Mouse (Mus musculus) midbrain, embryonic 16.5 days (tissue): ENCODE results near the gene Gm12185. TPM values are rescaled to one million over a fixed set of nuclear protein-coding genes. Genes with fewer than 3 reads are reported as not detected.

Experiments
- ATAC-seq: fragments of 200-750 bp; cut with Nextera tagmentation; 2 replicates; pipeline ENCODE4 v1.8.0; 2017; ENCODE audit warnings: moderate TSS enrichment
- H3K27ac ChIP-seq: fragments of 300-500 bp; sonication (generic); 2 replicates; pipeline ENCODE4 v1.5.1; 2014; ENCODE audit warnings: mild to moderate bottlenecking, low read length, mixed read lengths
- H3K27me3 ChIP-seq: fragments of 300-500 bp; sonication (generic); 2 replicates; pipeline ENCODE4 v1.6.1; 2014; ENCODE audit warnings: low read depth, low read length, mixed read lengths; ENCODE audit not compliant: control insufficient read depth, insufficient read depth
- H3K36me3 ChIP-seq: fragments of 300-500 bp; sonication (generic); 2 replicates; pipeline ENCODE4 v1.6.1; 2014; ENCODE audit warnings: mild to moderate bottlenecking, low read length, moderate library complexity, mixed read lengths; ENCODE audit not compliant: control insufficient read depth, insufficient read depth
- H3K4me1 ChIP-seq: fragments of 300-500 bp; sonication (generic); 2 replicates; pipeline ENCODE4 v1.6.1; 2014; ENCODE audit warnings: mild to moderate bottlenecking, low read length, mixed read lengths; ENCODE audit not compliant: control insufficient read depth, insufficient read depth
- H3K4me2 ChIP-seq: fragments of 300-500 bp; sonication (generic); 2 replicates; pipeline ENCODE4 v1.6.1; 2014; ENCODE audit warnings: mild to moderate bottlenecking, low read length, mixed read lengths
- H3K4me3 ChIP-seq: fragments of 300-500 bp; sonication (generic); 2 replicates; pipeline ENCODE4 v1.5.1; 2014; ENCODE audit warnings: low read depth, mild to moderate bottlenecking, low read length, moderate library complexity, mixed read lengths
- H3K9ac ChIP-seq: fragments of 300-500 bp; sonication (generic); 2 replicates; pipeline ENCODE4 v1.6.1; 2014; ENCODE audit warnings: low read depth, low read length, mixed read lengths
- H3K9me3 ChIP-seq: fragments of 300-500 bp; sonication (generic); replicated peaks from 2 replicates; pipeline ENCODE4 v1.6.1; 2014; ENCODE audit warnings: mild to moderate bottlenecking, low read length, mixed read lengths; ENCODE audit not compliant: control insufficient read depth, poor library complexity, severe bottlenecking
- WGBS: fragments of 180-500 bp; shearing (Covaris S2); extraction: QIAGEN DNeasy Blood & Tissue Kit; methylation state at CpG from one replicate; pipeline ENCODE4 v1.1.7; 2014; 5-methylcytosine and 5-hydroxymethylcytosine counted together
- polyA plus RNA-seq: library from polyadenylated mRNA; unstranded; fragments of >200 nt; fragmentation: Nextera tagmentation; extraction: Ambion mirVana; gene quantifications from 2 replicates; pipeline ENCODE4 v1.2.1, GENCODE M21; 2015

The Gm12185 gene
- polyA plus RNA-seq, 1 experiment from 2014 or later = not detected

- WGBS = 1% methylated on average over 19 of the region's 19 CpGs
- Histone ChIP-seq H3K4me3 (peak within 1 kb of the TSS; percentile 47), H3K27me3 (no peaks in the 10 kb centered on the region; the same call in 1 of the 2 replicates), H3K4me1 (peaks cover 8% of the 10 kb centered on the region; the same call in 1 of the 2 replicates), H3K9me3 (no peaks in the 10 kb centered on the region), H3K27ac (no peak within 1 kb of the TSS), H3K36me3 (no peaks in the 10 kb centered on the region), H3K9ac (peak within 1 kb of the TSS; percentile 55), H3K4me2 (peak within 1 kb of the TSS; percentile 43)
- peak; percentile 27 for ATAC-seq
These were observed 120.7 kb downstream of the Gm12185 start, which contains the start of gene Irgm1 for GRCm38 (mm10) chr11:48871201-48871772. TSS of gene Irgm1 (minus strand) at chr11:48871683.

- Histone ChIP-seq H3K27ac (no peak overlapping the region), H3K4me2 (peak overlapping the region; percentile 43), H3K9ac (peak overlapping the region; percentile 55), H3K36me3 (no peaks in the 10 kb centered on the region), H3K4me1 (peaks cover 8% of the 10 kb centered on the region; the same call in 1 of the 2 replicates), H3K9me3 (no peaks in the 10 kb centered on the region), H3K4me3 (peak overlapping the region; percentile 47), H3K27me3 (no peaks in the 10 kb centered on the region; the same call in 1 of the 2 replicates)
- ATAC-seq = no peak
- WGBS = 35% methylated on average over 7 of the region's 7 CpGs
These were observed 121.2 kb downstream of the Gm12185 start for GRCm38 (mm10) chr11:48870781-48871180.

GRCm38 (mm10) chr11:48869380-48870110 is 122.5 kb downstream of the Gm12185 start:
- Histone ChIP-seq H3K9ac (no peak overlapping the region), H3K4me3 (no peak overlapping the region), H3K4me2 (no peak overlapping the region), H3K36me3 (no peaks in the 10 kb centered on the region), H3K27me3 (no peaks in the 10 kb centered on the region; the same call in 1 of the 2 replicates), H3K27ac (no peak overlapping the region), H3K9me3 (no peaks in the 10 kb centered on the region), H3K4me1 (peaks cover 8% of the 10 kb centered on the region; the same call in 1 of the 2 replicates)
- WGBS = 76% methylated on average over 7 of the region's 7 CpGs
- ATAC-seq = no peak

- no peak for ATAC-seq
- Histone ChIP-seq H3K9me3 (no peaks in the 10 kb centered on the region), H3K36me3 (no peaks in the 10 kb centered on the region), H3K4me3 (no peak overlapping the region), H3K27ac (no peak overlapping the region), H3K4me1 (peaks cover 6% of the 10 kb centered on the region; the same call in 1 of the 2 replicates), H3K9ac (no peak overlapping the region), H3K4me2 (no peak overlapping the region), H3K27me3 (no peaks in the 10 kb centered on the region; the same call in 1 of the 2 replicates)
- WGBS = 95% methylated on average over 9 of the region's 9 CpGs
These were observed 125.5 kb downstream of the Gm12185 start for GRCm38 (mm10) chr11:48866481-48866880.

GRCm38 (mm10) chr11:48863808-48864207 is 128.2 kb downstream of the Gm12185 start:
- Histone ChIP-seq H3K4me3 (no peak overlapping the region), H3K27ac (no peak overlapping the region), H3K4me1 (peaks cover 2% of the 10 kb centered on the region; the same call in 1 of the 2 replicates), H3K36me3 (no peaks in the 10 kb centered on the region), H3K9me3 (no peaks in the 10 kb centered on the region), H3K9ac (no peak overlapping the region), H3K4me2 (no peak overlapping the region), H3K27me3 (no peaks in the 10 kb centered on the region)
- WGBS = 92% methylated on average over 3 of the region's 3 CpGs
- no peak for ATAC-seq

- no peak for ATAC-seq
- Histone ChIP-seq H3K27me3 (no peaks in the 10 kb centered on the region), H3K9ac (no peak overlapping the region), H3K27ac (no peak overlapping the region), H3K36me3 (no peaks in the 10 kb centered on the region), H3K4me2 (no peak overlapping the region), H3K9me3 (no peaks in the 10 kb centered on the region), H3K4me3 (no peak overlapping the region), H3K4me1 (peaks cover 8% of the 10 kb centered on the region; the same call in 1 of the 2 replicates)
- WGBS = 80% methylated on average over 1 of the region's 1 CpGs
These were observed 129.2 kb downstream of the Gm12185 start for GRCm38 (mm10) chr11:48862784-48863319.

GRCm38 (mm10) chr11:48859014-48859413 is 133.0 kb downstream of the Gm12185 start:
- H3K27me3 ChIP-seq = no peaks in the 10 kb centered on the region
- H3K4me2 ChIP-seq = peak overlapping the region; percentile 75
- no peaks in the 10 kb centered on the region for H3K36me3 ChIP-seq
- peak overlapping the region; percentile 49 for H3K4me3 ChIP-seq
- no peak overlapping the region for H3K27ac ChIP-seq
- no peak for ATAC-seq
- no peaks in the 10 kb centered on the region for H3K9me3 ChIP-seq
- H3K9ac ChIP-seq = peak overlapping the region; percentile 52
- under 1% methylated on average over 6 of the region's 6 CpGs for WGBS
- H3K4me1 ChIP-seq = peaks cover 16% of the 10 kb centered on the region
